Mouse (Mus musculus) gastrocnemius, adult 18-20 months (tissue): Measurements from ENCODE around the gene Vti1a. TPM values are rescaled to one million over a fixed set of nuclear protein-coding genes. Genes with fewer than 3 reads are reported as not detected.

ENCODE experiments used
- DNase-seq: peaks from one replicate; pipeline ENCODE4 v3.0.0; 2021; ENCODE audit warnings: low spot score
- total RNA-seq, 2 experiments: library from RNA; stranded (reverse); gene quantifications; 2 replicates each; pipeline ENCODE4 v1.2.3; 2021

The Vti1a gene
- total RNA-seq, 2 experiments from 2014 or later: 17.3 TPM

DNA sequence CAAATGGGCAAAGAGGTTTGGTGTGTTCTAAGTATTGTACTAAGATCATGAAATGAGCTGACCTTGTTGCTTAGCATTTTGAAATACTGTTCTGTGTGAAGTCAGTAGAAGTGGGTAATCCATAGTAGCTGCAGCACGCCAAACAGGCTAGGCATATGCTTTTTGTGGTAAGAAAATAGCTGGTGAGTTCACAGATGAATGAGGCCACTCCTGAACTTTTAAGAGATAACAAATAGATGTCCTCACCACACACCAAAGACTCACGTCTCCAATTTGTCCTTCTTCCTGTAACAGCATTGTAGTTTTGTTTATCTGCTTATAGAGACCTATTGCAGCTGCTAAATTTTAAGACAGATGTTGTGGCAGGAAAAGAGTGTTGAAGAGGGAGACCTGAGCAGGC, 62.8 kb downstream of the Vti1a start:
- DNase-seq: no peak

DNA sequence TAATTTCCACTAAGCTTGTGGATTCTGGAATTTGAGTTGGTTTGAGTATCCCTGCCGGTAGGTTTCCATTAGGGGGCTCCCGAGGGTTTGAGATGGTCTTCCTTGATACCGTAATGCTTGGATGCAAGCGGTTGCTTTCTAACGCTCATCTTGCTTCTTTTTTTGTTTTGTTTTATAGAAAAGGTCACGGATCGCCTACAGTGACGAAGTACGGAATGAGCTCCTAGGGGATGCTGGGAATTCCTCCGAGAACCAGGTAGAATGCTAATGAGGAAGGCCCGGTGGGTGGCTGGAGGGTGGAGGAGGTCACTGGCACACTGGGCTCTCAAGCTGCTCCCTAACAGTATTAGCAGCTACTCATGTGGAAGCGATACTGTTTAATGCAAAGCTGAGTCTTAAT, 64.7 kb downstream of the Vti1a start:
- DNase-seq: no peak

DNA sequence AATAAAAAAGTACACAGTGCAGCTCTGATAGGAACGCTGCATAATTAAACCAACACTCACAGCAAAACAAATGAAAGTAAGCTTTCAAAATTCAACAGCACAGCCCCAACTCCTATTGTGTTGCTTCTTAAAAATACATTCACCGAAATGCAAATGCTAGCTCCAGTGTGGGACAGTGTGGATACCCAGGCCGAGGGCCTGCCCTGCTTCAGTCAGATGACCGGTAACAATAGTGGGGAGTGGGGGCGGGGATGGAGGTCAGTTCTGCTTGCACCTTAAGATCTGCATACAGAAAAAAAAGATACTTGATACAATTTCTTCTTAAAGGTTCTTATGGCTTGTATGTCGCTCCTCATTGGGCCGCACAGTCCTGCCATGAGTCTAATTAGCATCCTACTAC, 65.2 kb downstream of the Vti1a start:
- no peak for DNase-seq

DNA sequence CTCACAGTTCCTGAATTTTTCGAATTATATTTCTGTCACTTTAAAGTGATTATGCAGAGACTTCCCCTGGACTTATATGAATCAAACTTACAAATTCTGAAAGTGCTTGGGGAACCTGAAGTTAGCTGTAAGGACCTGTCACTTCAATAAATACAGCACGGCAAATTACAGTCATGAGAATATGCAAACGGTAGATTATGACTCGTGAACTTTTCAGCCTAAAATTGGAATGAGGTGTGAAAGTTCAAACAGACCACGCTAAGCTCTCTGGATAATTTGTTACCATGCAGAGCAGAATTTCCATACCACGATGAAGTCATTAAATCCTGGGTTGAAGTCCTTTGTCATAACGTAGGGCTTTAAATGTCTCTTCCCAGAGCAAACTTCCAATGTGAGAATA, 66.7 kb downstream of the Vti1a start:
- DNase-seq: no peak

DNA sequence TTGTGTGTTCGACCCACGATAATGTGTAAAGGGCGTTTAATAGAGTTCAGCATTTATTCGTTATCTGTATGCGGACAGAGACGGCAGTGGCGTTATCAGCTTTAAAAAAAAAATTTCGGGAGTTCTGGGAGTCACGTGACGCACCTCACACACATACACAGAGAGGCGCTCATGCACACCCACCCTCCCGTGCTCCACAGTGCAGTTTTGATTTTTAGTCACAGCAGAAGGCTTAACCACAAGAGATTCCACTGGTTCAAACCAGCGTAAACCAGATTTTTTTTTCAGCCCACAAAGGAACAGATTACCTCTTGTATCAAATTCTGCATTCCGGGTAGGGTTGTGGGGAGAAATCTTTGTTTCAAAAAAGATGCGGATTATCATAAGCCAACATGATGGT, 68.5 kb downstream of the Vti1a start:
- no peak for DNase-seq

DNA sequence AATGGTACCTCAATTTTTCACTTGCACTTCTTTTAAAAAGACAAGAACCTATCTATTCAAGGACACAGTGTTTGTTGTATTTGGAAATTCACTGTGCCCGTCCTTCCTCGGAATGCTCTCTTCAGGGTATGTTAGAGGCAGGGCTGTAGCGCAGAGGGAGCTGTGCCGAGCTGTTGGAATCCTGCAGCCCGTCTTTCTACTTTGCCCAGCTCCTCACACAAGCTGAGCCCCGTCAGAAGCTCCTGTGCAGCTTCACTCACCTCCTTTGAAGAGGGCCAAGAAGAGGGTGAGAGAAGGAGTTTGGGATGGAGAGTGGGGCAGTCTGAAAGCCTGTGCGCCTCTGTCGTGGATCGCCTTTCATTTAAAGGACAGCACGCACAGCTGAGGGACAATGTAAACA, 72.9 kb downstream of the Vti1a start:
- DNase-seq: no peak

DNA sequence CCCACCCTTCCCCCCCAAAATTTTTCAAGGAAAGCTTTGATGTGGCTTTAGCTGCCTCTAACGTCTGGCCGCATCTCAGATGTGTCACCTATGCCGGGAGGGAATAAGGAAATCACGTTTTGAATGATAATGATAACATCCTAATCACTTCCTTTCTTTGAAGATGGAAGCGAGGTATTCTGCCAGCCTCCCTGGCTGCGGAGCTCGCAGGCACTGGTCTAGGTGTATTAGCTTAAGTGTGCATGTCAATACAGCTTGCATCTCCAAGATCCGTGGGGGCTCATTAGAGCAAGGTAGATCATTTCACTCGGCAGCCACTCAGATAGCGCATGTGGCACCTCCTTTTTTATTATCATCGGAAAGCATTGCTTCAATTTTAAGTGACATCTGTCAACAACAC, 74.2 kb downstream of the Vti1a start:
- DNase-seq: no peak

DNA sequence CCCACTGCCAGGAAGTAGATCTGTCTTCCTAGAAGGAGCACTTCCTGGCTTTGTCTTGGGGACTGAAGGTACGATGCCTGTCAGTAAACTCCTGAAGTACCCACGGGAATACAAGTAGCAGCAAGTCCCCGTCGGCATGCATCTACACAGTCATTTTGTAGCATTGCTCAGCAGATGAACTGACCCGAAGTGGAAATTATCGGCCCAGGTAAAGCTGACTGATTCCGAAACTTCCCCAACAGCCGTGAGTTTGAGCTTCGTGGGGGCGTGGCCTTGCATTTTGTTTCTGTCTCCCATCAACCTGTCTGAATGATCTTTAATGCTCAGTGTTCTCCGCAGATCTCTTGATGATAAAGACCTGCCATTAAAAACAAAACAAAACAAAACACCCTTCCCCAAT, 85.5 kb downstream of the Vti1a start:
- DNase-seq: no peak

DNA sequence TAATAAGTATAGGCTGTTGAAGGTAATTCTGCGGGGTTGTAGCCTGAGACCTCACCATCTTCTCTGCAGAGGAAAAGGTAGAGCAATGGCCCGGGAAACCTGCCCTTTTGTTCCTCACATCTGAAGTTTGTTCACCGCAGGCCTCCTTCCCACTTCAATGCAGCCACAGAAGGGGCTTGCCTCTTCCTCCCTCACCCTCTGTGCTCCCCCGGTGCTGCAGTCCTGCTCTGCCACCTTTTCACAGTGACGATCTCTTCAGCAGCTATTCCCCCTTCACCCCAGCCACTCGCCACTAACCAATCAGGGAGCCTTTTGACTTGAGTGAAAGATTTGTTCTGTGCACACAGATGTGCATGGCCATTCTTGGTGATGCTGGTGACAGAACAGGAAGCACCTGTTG, 92.4 kb downstream of the Vti1a start:
- DNase-seq: no peak

DNA sequence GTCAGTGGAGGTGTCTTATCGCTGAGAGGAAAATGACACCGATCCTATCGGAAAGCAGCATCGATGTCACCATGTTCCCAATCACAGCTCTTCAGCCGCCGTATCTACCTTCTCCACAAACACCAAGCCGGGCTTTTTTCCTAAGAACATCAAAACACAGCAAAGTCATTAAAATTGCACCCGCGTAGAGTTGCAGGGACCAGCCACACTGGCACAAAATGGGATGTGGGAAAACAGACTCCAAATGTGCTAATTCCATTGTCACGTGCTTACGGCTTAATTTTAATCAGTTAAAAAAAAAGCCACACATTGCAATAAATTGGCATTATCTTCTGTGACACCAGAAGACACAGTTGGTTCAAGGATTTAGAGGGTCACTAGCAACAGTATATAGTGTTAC, 95.3 kb downstream of the Vti1a start:
- no peak for DNase-seq

DNA sequence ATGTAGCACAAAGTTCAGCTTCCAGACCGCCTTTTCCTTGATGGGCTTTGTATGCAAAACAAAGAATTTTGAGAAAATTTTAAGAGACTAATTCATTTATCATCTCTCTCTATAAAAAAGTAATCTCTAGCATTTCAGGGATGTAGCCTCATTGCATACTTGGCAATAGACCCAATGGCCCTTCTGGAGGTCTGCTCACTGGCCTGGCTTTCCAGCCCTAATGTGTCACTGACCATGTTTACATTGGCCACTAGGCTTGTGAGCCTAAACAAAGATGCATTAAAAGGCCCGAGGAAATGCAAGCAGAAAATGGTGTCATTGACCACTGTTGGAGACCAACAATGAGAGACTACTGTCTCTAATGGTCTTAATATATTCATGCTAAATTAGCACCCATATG, 95.8 kb downstream of the Vti1a start:
- no peak for DNase-seq

DNA sequence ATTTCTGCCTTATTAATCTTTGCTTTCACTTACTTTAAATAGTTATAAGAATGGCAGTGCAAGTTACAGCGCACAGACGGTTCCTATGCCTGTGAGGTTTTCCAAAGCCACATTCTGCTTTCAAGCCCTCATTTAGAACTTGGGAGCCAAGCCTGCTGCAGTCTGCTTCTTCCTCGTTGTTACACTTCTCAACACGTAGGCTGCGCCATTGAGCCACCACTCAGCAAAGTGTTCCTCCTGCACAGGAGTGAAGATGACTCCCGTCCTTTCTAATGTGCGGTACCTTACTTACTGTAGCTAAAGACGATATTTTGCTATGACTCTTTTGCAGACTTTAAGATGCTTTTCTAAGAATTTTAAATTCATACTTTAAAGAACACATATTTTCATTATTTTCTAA, 98.0 kb downstream of the Vti1a start:
- peak; percentile 47 for DNase-seq

DNA sequence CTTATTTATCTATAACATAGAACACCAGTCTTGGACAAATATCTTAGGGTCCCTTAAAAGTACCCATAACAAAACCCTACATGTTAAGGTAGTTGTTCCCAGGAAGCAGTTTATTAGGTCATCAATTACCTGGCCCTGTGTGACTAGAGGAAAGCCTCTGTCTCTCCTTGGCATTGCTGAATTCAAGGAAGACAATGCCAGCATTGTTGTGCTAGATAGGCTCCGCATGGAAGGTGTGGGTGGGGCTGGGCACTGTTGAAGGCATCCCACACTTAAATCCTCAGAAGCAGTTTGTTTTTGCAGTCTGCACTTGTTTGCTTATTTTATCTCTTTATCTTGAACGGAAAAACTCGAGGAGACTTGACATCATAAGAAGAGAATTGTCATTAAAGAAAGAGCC, 102.7 kb downstream of the Vti1a start:
- DNase-seq: no peak

DNA sequence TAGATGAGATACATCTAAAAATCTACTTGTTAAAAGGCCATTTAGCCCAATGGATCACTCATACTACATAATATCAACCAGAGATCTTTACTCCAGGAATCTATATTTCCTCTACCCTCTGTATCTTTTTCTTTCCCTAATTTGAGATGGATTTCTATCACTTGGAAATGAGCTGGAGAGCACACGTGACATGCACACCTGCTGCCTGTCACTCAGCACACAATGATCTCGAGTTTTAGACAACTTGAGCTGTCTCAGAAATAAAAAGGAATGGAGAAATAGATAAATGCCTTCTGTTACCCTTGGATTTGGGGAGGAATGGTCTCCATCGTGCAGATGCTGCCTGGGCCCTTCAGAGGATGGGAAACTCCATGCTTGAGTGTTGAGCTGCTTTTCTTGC, 103.9 kb downstream of the Vti1a start:
- no peak for DNase-seq

DNA sequence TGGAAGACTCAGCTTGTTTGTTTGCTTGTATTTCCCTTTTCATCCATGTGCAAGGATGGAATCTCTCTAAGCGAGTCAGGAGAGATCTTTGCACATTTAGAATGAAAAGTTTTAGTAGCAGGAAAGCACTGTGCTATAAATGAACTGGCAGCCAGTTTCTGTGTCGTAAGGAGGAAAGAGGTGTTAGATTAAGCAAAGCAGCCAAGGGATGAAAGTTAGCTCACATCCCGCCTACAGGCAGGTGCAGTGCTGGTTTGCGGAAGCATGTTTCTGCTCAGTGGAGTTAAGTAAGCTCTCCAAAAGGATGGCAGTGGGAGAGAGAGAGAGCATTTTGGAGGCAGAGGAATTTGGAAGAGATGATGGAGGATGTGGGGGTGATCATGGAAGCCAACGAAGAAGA, 105.7 kb downstream of the Vti1a start:
- DNase-seq: no peak

DNA sequence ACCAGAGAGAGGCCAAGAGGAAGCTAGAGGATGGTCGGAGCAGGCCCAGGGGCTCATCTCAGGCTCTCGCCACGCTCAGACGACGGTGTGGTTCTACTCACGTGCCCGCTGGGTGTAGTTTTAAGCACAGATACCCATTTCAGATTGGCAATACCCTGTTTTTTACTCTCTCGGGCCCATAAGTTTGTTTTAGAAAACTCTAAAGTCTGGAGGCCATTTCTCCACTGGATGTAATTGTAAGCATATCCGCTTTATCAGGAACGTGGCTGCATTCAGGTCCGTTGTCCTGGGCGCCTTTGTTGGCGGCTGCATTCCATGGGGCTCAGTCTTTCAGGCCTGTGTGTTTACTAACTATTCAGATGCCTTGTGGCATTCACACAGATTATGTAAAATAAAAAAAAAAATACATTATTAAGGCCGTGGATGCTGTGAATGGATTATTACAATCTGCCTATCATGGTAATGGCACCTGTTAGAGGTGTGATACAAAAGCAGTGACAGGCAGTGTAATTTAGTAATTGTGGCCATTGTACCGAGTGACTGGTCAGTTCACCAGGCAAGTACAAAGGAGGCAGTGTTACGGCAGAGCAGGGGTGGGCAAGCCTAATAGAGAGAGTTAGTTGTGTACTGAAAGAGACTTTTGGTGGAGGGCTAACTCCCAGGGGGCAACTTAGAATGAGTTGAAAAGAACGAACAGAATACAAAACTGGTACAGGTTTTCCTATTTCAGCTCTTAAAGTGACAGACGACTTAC, 106.4 kb downstream of the Vti1a start:
- no peak for DNase-seq

DNA sequence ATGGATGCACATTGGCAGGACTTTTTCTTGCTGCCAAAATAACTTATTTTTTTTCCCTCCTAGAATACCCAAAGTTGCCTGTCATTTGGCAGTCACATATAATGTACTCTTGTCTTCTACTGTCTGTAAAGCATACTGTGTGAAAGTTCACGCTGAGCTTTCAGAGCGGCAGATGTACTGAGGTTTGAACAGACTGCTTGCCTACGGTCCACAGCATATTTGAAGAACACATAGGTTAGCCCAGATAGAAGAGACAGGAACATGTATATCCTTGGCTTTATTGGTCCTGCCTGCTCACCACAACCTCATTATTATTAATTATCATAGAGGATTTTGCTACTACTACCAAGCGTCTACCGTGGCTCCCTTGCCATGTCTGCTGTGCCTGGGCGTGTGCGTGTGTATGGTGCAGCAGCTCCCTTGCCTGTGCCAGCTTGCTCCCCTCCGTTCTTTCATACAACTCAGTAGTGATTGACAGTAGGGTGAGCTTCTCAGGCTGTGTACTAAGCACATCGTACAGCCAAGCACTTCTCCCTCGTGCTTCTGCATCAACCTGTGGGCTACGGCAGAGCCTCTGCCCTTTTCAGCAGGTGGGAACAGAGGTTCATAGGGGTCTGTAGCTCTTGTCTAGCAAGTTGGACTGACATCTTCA, 107.1 kb downstream of the Vti1a start:
- DNase-seq: no peak

DNA sequence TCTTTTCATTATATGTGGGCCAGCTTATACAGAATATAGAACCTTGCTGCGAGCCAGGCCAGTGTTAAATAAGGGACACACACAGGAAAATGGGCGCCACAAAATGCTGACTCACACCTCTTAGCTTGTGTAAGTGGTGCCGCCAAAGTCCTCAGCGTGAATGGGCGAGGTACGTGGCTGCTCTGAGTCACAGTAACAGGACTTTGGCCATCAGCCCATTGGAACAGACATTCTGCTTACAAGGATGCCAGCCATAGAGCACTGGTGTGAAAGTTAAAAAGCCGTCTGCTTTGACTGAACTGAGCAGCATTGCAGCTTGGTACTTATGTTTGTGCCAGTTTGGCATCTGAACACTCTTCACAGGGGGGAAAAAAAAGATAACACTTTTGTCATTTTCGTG, 107.9 kb downstream of the Vti1a start:
- DNase-seq: peak; percentile 79

DNA sequence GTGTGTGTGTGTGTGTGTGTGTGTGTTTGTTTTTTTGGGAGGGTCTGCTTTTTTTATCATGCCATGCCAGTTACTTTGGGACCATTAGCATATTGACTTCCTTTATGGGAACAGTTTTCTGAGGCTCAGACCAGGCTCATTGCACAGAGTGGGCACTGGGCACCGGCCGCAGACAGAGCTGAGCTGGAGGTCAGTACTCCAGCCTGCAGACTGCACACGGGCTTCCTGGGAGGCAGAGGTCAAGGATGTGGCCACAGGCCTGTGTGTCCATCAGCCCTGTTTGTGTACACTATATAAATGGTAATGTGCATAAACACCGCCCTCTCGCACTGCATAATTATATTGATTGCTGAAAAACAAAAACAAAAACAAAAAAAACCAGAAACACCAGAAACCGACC, 108.4 kb downstream of the Vti1a start:
- DNase-seq: no peak

DNA sequence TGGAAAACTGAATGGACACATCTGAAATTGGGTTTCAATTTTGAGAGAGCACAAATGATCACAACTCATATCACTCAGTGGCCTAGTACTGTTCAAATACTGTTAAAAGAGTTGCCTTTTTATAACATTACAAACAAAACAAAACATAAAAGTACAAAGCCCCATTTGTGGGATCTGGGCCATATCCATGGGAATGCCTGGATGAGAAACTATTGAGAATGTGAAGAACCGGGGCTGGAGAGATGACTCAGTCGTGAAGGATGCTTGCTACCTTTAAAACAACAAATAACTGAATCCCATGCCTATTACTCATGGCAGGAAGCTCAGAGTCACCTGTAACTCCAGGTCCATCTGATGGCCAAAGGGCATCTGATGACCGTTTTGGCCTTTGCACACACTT, 124.2 kb downstream of the Vti1a start:
- no peak for DNase-seq

DNA sequence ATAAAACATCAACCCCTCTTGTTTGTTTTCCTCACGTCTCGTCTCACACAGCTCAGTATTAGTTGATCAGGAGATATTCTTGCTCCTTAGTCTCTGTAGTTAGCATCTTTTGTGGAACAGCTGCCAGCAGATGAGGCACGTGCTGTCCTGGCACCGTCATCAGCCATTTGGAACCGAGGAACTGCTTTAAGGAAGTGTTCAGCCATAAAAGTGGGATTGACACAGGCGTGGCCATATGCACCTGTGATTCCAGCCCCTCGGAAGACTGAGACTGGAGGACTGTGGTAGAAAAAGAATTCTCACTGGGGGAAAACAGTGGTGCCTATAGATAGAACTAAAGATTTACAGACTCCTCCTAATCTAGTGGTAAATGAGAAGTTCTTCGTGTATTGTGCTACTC, 127.5 kb downstream of the Vti1a start:
- DNase-seq: no peak

DNA sequence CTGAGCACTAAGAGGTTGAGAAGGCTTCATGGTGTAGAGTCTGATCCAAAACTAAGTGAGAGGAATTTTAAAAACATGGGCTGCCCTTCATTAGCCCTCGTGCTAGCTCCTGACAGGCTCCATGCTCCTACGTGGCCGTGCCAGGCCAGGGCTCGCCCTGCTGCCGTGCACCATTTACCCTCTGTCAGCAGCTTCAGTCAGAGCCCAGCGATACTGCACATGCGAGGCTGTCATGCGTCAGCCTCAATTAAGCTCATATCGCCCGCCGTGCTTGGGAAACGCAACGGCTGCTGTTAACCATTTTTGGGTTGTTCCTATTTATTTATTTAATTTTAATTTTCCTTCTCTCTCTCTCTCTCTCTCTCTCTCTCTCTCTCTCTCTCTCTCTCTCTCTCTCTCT, 133.0 kb downstream of the Vti1a start:
- no peak for DNase-seq

DNA sequence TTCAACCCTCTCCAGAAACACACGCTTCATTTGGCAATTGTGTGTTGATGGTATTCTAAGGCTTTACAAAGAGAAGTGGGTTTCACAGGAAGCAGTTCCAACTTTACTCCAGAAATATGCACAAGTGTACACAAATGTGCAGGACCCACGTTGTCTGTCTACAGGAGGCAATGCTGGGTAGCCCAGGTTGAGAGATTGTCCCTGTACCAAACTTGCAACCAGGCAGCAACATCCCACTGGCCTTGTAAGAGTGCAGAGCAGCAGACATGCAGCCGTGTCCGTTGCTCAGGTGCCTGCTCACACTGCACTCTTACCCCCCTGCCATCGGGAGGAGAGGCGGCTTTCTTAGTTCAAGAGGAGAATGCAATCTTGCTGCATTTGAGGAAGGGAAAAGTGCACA, 133.4 kb downstream of the Vti1a start:
- no peak for DNase-seq
